Mouse (Mus musculus): ENCODE results near the gene Schip1. TPM values are rescaled to one million over a fixed set of nuclear protein-coding genes. Genes with fewer than 3 reads are reported as not detected.

Gene Schip1
- polyA plus RNA-seq, 1 experiment from 2014 or later = 36.6 TPM

- Histone ChIP-seq H3K27ac (no peak overlapping the region), H3K9ac (no peak overlapping the region), H3K27me3 (no peaks in the 10 kb centered on the region), H3K4me1 (no peaks in the 10 kb centered on the region), H3K4me3 (no peak overlapping the region), H3K36me3 (no peaks in the 10 kb centered on the region), H3K9me3 (no peaks in the 10 kb centered on the region), H3K4me2 (no peak overlapping the region)
- 92% methylated on average over 10 of the region's 10 CpGs for WGBS
- no peak for ATAC-seq (ENCODE audit: borderline replicate concordance, extremely low read depth, low FRiP score, low TSS enrichment)
Observed at GRCm38 (mm10) chr3:68525361-68525878, 460.8 kb downstream of the Schip1 start.

DNA sequence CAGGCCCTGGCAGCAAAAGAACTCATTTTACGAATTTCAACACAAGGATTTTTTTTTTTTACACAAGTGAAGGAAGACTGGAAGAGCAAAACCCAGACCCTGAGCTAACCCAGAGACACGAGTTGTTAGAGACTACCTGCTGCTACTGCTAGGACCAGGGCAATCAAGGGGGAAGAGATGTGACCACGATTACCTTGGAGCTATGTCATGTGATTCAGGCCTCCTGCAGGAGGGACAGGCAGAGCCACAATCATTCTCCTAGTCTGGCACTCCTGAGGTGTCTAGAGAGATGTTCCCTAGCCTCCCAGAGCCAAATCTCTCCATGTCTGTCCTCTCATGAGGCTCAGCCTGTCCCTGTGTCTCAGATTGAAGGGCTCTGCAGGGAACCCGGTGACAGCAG is 461.8 kb downstream of the Schip1 start:
- Histone ChIP-seq H3K4me2 (no peak overlapping the region), H3K4me1 (no peaks in the 10 kb centered on the region), H3K9me3 (no peaks in the 10 kb centered on the region), H3K9ac (no peak overlapping the region), H3K27me3 (no peaks in the 10 kb centered on the region), H3K36me3 (no peaks in the 10 kb centered on the region), H3K27ac (no peak overlapping the region), H3K4me3 (no peak overlapping the region)
- WGBS = 41% methylated on average over 4 of the region's 4 CpGs
- ATAC-seq (ENCODE audit: borderline replicate concordance, extremely low read depth, low FRiP score, low TSS enrichment) = no peak

- 78% methylated on average over 4 of the region's 4 CpGs for WGBS
- H3K27ac ChIP-seq = no peak overlapping the region
- no peaks in the 10 kb centered on the region for H3K36me3 ChIP-seq
- H3K4me3 ChIP-seq = no peak overlapping the region
- no peaks in the 10 kb centered on the region for H3K9me3 ChIP-seq
- H3K4me2 ChIP-seq = no peak overlapping the region
- no peaks in the 10 kb centered on the region for H3K27me3 ChIP-seq
- H3K9ac ChIP-seq = no peak overlapping the region
- no peaks in the 10 kb centered on the region for H3K4me1 ChIP-seq
- ATAC-seq (ENCODE audit: borderline replicate concordance, extremely low read depth, low FRiP score, low TSS enrichment) = no peak
Observed at GRCm38 (mm10) chr3:68527182-68527581, 462.6 kb downstream of the Schip1 start.

DNA sequence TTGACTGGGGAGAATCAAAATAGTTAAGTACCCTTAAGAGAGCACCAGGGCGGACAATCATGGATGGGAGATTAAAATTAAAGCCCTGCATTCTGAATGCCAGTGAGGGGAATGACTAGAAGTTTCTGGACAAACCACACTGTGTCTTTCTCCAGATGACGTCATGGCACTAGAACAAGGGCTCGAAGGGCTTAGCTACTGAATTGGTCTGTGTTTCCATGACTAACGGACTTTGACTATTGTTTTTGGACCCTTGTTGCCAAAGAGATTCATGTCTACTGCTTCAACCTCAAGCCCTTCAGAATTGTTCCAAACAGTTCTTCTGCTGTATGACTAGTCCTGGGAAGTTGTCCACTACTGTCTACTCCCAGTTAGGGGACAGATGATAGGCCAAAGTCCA is 467.3 kb downstream of the Schip1 start:
- Histone ChIP-seq H3K4me1 (peaks cover 20% of the 10 kb centered on the region), H3K4me2 (no peak overlapping the region), H3K9me3 (0 out of 2 replicates have a peak, but pooled peaks cover 6% of the 10 kb centered on the region), H3K27ac (no peak overlapping the region), H3K4me3 (no peak overlapping the region), H3K36me3 (0 out of 2 replicates have a peak, but pooled peaks cover 4% of the 10 kb centered on the region), H3K27me3 (no peaks in the 10 kb centered on the region), H3K9ac (no peak overlapping the region)
- ATAC-seq (ENCODE audit: borderline replicate concordance, extremely low read depth, low FRiP score, low TSS enrichment) = no peak
- WGBS = 91% methylated on average over 4 of the region's 4 CpGs

GRCm38 (mm10) chr3:68534571-68535051 is 470.0 kb downstream of the Schip1 start:
- H3K4me3 ChIP-seq = no peak overlapping the region
- 31% methylated on average over 4 of the region's 7 CpGs for WGBS
- H3K36me3 ChIP-seq = 0 out of 2 replicates have a peak, but pooled peaks cover 4% of the 10 kb centered on the region
- H3K27me3 ChIP-seq = no peaks in the 10 kb centered on the region
- 0 out of 2 replicates have a peak, but pooled peaks cover 6% of the 10 kb centered on the region for H3K9me3 ChIP-seq
- H3K4me1 ChIP-seq = peaks cover 20% of the 10 kb centered on the region
- H3K4me2 ChIP-seq = no peak overlapping the region
- peak overlapping the region; percentile 91 for H3K27ac ChIP-seq
- H3K9ac ChIP-seq = no peak overlapping the region
- peak; percentile 83 for ATAC-seq (ENCODE audit: borderline replicate concordance, extremely low read depth, low FRiP score, low TSS enrichment)

DNA sequence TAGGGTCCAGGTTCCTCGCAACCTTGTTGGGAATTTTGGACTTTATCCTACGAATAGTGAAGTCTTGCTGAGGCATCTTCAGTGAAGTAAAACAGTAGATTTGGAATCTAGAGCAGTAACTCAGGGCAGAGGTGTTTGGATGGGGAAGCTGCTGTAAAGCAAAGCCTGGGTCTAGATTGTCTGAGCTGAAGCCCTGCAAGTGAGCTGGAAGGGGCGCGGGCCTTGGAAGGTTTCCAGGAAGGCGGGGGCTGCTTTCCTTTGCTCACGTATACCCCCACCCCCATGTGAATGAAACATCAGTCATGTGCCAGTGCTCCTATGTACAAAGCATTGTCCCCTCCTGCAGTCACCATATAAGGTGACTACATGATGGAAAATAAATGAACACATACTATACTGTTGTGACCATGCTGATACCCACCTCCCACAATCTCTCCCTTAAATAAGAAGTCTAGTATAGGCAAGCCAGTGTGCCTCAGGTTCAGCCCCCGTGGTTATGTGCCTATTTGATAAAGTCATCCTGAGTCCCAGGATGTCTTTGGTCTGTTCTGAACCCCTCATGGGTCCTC is 470.6 kb downstream of the Schip1 start:
- WGBS = 57% methylated on average over 7 of the region's 7 CpGs
- H3K36me3 ChIP-seq = 0 out of 2 replicates have a peak, but pooled peaks cover 4% of the 10 kb centered on the region

DNA sequence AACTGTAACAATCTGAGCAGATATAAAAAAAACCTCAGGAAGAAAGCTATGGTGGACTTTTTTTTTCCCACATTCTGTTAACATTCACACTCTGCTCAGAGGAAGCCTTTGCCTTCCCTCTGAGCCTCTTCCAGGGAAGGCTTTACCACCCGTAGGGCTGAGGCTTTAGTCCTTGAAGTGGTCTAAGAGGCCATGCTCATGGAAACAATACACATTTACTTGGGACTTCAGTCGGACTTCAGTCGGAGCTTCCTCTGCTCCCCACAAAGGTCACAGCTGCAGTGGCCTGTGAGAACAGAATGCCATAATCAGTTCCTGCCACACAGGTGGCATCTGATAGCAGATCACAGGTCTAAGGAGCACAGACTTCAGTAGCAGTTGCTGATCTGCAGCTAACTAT is 471.5 kb downstream of the Schip1 start:
- peaks cover 20% of the 10 kb centered on the region for H3K4me1 ChIP-seq
- H3K9ac ChIP-seq = no peak overlapping the region
- H3K4me3 ChIP-seq = no peak overlapping the region
- no peak overlapping the region; the same call in 1 of the 2 replicates for H3K27ac ChIP-seq
- 0 out of 2 replicates have a peak, but pooled peaks cover 6% of the 10 kb centered on the region for H3K9me3 ChIP-seq
- no peak for ATAC-seq (ENCODE audit: borderline replicate concordance, extremely low read depth, low FRiP score, low TSS enrichment)
- H3K36me3 ChIP-seq = 0 out of 2 replicates have a peak, but pooled peaks cover 4% of the 10 kb centered on the region
- no peak overlapping the region for H3K4me2 ChIP-seq
- WGBS = 46% methylated on average over 3 of the region's 3 CpGs
- H3K27me3 ChIP-seq = no peaks in the 10 kb centered on the region

More for the DNA sequence above, 470.6 kb downstream of the Schip1 start:
- H3K4me3 ChIP-seq = no peak overlapping the region
- ATAC-seq (ENCODE audit: borderline replicate concordance, extremely low read depth, low FRiP score, low TSS enrichment) = 0 out of 2 replicates have a peak, but pooled peaks have one; percentile 20
- H3K9me3 ChIP-seq = 0 out of 2 replicates have a peak, but pooled peaks cover 6% of the 10 kb centered on the region
- peaks cover 20% of the 10 kb centered on the region for H3K4me1 ChIP-seq
- no peak overlapping the region for H3K9ac ChIP-seq
- peak overlapping the region; percentile 91 for H3K27ac ChIP-seq
- H3K27me3 ChIP-seq = no peaks in the 10 kb centered on the region
- no peak overlapping the region for H3K4me2 ChIP-seq

DNA sequence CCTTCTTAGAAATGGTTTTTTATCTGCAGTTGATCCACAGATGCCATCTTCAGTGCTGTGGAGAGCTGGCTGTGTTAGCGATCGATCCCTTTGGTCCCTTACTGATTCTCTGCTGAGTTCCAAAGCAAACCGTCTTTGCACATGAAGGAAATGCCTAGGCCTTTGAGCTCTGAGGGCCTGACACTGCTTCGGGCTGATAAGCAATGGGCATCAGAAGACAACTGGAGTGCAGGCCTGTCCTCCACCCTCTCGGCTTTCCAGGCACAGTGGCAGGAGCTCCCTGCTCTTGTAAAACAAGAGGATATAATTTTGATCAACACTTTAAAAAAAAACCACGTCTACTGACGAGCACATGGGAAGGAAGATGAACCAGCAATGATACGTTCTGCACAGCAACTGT is 477.1 kb downstream of the Schip1 start:
- no peak for ATAC-seq (ENCODE audit: borderline replicate concordance, extremely low read depth, low FRiP score, low TSS enrichment)
- WGBS = 80% methylated on average over 8 of the region's 8 CpGs
- no peak overlapping the region for H3K4me2 ChIP-seq
- no peak overlapping the region for H3K9ac ChIP-seq
- no peaks in the 10 kb centered on the region for H3K27me3 ChIP-seq
- peaks cover 5% of the 10 kb centered on the region; the same call in 1 of the 2 replicates for H3K4me1 ChIP-seq
- no peak overlapping the region for H3K4me3 ChIP-seq
- 0 out of 2 replicates have a peak, but pooled peaks cover 1% of the 10 kb centered on the region for H3K9me3 ChIP-seq
- 0 out of 2 replicates have a peak, but pooled peaks cover 2% of the 10 kb centered on the region for H3K36me3 ChIP-seq
- H3K27ac ChIP-seq = no peak overlapping the region

GRCm38 (mm10) chr3:68542944-68543501 is 478.4 kb downstream of the Schip1 start:
- Histone ChIP-seq H3K36me3 (no peaks in the 10 kb centered on the region), H3K4me3 (peak overlapping the region; percentile 37), H3K27me3 (no peaks in the 10 kb centered on the region), H3K9ac (no peak overlapping the region), H3K27ac (no peak overlapping the region), H3K4me2 (peak overlapping the region; percentile 57), H3K9me3 (no peaks in the 10 kb centered on the region), H3K4me1 (peaks cover 5% of the 10 kb centered on the region; the same call in 1 of the 2 replicates)
- 4% methylated on average over 7 of the region's 7 CpGs for WGBS
- peak; percentile 77 for ATAC-seq (ENCODE audit: borderline replicate concordance, extremely low read depth, low FRiP score, low TSS enrichment)

DNA sequence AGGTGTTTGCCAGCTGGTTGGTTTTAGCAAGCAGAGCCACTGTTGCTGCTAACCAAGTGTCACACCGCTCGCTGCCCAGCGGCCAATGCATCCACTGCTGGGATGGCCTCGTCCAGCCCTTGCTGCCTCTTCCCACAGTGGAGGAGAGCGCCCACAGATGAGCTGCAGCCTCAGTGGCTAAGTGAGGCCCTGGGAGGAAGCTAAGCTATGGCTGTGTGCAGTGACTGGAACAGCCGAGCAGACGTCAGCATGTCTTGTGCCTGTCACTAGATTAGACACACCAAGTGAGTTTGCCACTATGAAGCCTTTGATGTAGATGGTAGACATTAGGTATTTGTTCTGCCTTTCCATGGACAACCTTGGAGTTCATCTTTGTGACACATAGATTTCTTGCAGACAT is 480.2 kb downstream of the Schip1 start:
- Histone ChIP-seq H3K4me2 (no peak overlapping the region), H3K9ac (no peak overlapping the region), H3K36me3 (no peaks in the 10 kb centered on the region), H3K4me3 (no peak overlapping the region), H3K27ac (no peak overlapping the region), H3K27me3 (no peaks in the 10 kb centered on the region), H3K9me3 (no peaks in the 10 kb centered on the region), H3K4me1 (peaks cover 5% of the 10 kb centered on the region; the same call in 1 of the 2 replicates)
- no peak for ATAC-seq (ENCODE audit: borderline replicate concordance, extremely low read depth, low FRiP score, low TSS enrichment)
- 73% methylated on average over 7 of the region's 7 CpGs for WGBS

DNA sequence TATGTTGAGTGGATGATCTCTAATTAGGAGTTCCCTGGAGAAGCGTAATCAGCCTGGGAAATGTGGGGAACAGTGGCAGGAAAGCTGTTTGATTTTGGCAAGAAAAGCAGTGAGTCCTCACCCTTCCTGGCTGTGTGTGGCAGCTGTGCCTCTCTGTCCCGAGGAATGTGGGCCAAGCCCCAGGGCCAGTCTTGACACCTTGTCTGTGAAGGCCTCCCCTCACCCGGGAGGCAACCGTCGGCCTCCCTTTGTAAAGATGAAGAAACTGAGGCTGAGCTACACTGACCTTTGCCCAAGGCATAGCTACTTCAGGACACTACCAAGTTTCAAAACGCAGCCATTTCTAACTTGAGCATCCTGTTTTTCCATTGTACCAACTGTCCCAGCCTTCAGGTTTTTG is 481.3 kb downstream of the Schip1 start:
- ATAC-seq (ENCODE audit: borderline replicate concordance, extremely low read depth, low FRiP score, low TSS enrichment) = no peak
- H3K4me1 ChIP-seq = peaks cover 5% of the 10 kb centered on the region; the same call in 1 of the 2 replicates
- no peaks in the 10 kb centered on the region for H3K27me3 ChIP-seq
- 56% methylated on average over 6 of the region's 6 CpGs for WGBS
- no peak overlapping the region for H3K4me3 ChIP-seq
- no peak overlapping the region for H3K9ac ChIP-seq
- H3K4me2 ChIP-seq = no peak overlapping the region
- no peaks in the 10 kb centered on the region for H3K9me3 ChIP-seq
- H3K36me3 ChIP-seq = no peaks in the 10 kb centered on the region
- no peak overlapping the region for H3K27ac ChIP-seq

GRCm38 (mm10) chr3:68555087-68555662 is 490.6 kb downstream of the Schip1 start:
- 23% methylated on average over 4 of the region's 4 CpGs for WGBS
- Histone ChIP-seq H3K27me3 (no peaks in the 10 kb centered on the region), H3K36me3 (no peaks in the 10 kb centered on the region), H3K4me2 (no peak overlapping the region), H3K9me3 (no peaks in the 10 kb centered on the region), H3K27ac (no peak overlapping the region), H3K9ac (no peak overlapping the region), H3K4me1 (peaks cover 5% of the 10 kb centered on the region), H3K4me3 (no peak overlapping the region)
- peak; percentile 37; the same call in 1 of the 2 replicates for ATAC-seq (ENCODE audit: borderline replicate concordance, extremely low read depth, low FRiP score, low TSS enrichment)

All from lung, embryonic 15.5 days (tissue).